Mouse (Mus musculus): ENCODE measurements around the gene Rasgrp3. TPM values are rescaled to one million over a fixed set of nuclear protein-coding genes. Genes with fewer than 3 reads are reported as not detected.

Rasgrp3 gene
- total RNA-seq, 2 experiments from 2014 or later = 8.4 to 9.6 TPM

DNA sequence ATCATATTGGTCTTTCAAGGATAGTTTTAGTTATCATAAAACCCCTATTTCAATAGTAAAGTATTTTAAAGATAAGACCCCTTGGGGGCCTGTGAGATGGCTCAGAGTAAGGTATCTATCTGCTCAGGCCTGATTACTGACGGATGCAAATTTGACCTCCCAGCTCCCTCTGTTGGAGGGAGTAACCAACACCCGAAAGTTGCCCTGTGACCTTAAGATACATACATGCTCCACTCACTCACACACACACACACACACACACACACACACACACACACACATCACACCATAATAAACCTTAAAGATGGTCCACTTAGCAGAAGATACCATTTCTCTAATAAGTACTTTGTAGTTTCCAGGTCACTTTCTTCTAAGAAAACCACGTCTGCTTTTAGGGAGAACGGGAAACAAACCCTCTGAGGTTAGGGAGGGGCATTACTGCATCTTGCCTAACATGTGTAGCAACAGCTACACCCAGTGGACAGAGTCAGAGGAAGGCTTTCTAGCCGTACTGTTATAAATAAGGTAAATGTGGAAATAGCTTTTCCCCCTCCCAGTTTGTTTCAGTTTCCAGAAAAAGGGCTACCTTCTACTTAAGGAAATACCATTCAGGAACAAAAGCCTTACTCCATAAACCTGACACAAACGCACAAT, 100.8 kb downstream of the Rasgrp3 start:
- intact Hi-C loops (cut with DNase I) = loop anchor here (5.0 to 10.0 kb wide), 3 partner anchors 142 to 529 kb away; partner anchors contain the start of gene Ltbp1
- peak; percentile 33 for DNase-seq

DNA sequence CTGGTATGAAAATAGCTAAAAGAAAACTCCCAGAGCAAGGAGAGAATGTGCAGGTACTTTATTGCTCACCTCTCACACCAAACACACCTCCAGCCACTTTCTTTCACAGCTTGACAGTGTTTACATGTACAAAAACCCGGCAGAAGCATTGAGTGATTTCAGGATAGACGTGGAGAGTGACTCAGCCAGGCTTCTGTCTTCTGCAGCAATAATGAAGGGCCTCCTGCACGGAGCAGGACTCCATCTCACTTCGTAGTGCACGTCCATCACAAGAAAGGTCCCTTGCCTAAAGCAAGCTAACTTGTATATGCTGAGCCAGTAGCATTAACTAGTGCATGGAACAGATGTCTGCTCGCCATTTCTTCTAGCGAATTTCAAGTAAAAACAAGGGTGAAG, 101.4 kb downstream of the Rasgrp3 start:
- intact Hi-C loops (cut with DNase I) = loop anchor here (5.0 to 10.0 kb wide), 3 partner anchors 142 to 530 kb away; partner anchors contain the start of gene Ltbp1
- DNase-seq = no peak

DNA sequence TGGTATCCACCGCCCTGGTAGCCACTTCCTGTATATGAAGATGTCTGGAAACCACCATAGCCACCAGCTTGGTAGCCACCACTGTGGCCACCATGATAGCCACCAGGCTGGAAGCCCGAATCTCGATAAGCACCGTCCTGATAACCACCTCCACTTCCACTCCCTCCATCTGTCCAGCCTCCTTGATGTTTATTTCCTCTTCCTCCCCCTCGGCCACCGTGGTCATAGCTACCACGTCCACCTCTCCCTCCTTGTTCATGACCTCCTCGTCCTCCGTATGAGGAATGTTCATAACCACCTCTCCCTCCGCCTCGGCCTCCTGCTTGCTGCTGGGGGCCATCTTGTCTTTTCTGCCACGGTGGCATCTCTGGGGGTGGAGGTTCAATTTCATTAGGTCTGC, 102.7 kb downstream of the Rasgrp3 start:
- DNase-seq = no peak
- intact Hi-C loops (cut with DNase I) = loop anchor here (5.0 to 10.0 kb wide), 3 partner anchors 144 to 531 kb away; partner anchors contain the start of gene Ltbp1

DNA sequence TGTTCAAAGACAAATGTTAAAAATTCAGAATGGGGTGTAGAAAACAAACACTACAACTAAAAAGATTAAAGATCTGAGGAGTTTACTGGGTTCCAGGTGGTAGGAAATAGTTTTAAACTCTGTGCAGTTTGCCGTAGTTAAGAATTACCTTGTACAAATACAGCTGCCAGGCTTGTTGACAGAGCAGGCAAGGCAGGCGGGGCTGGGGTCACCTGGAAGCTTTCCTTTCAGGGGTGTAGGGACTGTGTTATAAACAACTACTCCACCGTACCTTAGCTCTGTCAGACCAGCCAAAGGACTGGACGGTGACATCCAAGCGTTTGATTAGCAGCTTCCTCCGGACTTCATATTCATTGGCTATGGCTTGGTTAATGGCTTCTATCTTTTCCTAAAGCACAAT, 103.4 kb downstream of the Rasgrp3 start:
- DNase-seq = no peak
- intact Hi-C loops (cut with DNase I) = loop anchor here (5.0 to 10.0 kb wide), 3 partner anchors 144 to 532 kb away; partner anchors contain the start of gene Ltbp1

DNA sequence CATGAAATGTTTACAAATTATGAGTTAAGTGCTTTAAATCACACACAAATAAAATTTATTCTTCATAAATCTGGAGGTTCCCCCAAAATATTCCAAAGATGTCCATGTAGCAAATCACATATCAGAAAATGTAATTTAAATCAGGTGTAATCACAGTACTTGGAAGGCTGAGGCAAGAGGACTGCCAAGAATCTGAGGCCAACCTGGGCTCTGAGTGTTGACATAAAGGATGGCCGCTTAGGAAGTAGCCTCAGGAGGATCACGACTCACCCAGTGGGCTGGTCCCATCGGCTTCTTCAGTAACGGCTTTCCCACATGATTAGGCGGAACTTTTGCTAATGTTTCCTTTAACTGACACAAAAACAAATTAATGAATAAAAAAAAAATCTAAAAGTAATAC, 104.1 kb downstream of the Rasgrp3 start:
- no peak for DNase-seq
- intact Hi-C loops (cut with DNase I) = loop anchor here (5.0 to 10.0 kb wide), 3 partner anchors 145 to 533 kb away; partner anchors contain the start of gene Ltbp1

DNA sequence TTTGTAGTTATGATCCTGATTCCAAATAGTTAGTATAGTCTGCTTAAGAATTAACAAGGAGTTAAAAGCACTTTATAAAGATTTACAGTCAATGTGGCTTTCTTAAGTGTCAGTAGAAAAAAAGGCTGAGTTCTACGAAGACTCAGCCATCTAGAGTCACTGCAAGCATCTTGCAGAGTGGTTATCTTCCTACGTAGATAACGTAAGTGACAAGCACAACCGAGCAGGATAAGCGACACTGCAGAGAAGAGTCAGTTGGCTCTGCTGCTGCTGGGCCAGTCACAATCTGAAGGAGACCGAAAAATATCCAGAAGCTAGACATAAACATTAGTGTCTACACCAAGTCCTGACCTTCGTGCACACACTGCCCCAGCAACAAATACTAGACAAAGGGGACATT, 107.7 kb downstream of the Rasgrp3 start:
- intact Hi-C loops (cut with DNase I) = no loop called here
- no peak for DNase-seq

DNA sequence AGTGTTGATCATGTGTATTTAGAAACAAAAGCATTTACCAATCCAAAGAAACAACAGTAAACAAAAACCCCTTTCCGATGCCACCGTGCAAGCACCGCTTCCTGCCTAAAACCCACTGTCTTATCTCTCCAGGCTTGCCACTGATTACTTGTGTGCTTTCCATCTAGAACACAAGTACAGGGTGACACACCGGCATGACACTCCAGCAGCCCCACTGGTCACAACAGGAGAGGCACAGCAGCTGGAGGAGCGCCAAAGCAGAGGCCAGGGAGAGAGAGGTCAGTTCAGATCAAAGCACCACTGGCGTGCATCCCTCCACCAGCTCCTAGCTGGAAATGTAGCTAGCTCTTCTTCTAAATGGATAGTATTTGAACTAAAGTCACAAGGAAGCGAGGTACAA, 108.6 kb downstream of the Rasgrp3 start:
- intact Hi-C loops (cut with DNase I) = no loop called here
- DNase-seq = no peak

DNA sequence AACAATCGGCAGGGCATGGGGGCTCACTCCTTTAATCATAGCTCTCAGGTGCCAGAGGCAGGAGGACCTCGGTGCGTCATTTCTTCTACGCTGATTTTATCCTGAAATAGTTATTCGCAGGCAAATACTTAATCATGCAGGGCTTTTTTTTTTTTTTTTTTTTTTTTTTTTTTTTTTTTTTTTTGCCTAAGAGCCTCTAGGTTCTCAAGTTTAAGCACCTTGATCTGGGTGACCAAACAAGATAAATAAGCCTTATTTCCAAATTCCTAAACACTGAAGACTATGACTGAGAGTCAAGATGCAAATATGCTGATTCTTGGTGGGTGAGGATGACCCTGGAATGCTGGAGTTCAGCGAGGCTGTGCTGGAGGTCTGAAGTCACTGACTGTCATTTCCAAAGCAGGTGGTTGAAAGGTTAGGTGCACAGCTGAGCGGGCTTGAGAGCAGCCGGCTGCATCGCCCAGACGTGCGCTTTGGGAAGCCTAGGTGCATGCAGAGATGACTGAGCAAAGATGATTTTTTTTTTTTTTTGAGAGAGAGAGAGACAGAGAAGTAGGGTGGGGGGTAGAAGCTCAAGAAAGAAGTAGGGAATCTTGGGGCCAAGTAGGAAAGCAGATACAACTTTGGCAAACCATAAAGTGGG, 115.2 kb downstream of the Rasgrp3 start:
- intact Hi-C loops (cut with DNase I) = no loop called here
- DNase-seq = peak; percentile 8

DNA sequence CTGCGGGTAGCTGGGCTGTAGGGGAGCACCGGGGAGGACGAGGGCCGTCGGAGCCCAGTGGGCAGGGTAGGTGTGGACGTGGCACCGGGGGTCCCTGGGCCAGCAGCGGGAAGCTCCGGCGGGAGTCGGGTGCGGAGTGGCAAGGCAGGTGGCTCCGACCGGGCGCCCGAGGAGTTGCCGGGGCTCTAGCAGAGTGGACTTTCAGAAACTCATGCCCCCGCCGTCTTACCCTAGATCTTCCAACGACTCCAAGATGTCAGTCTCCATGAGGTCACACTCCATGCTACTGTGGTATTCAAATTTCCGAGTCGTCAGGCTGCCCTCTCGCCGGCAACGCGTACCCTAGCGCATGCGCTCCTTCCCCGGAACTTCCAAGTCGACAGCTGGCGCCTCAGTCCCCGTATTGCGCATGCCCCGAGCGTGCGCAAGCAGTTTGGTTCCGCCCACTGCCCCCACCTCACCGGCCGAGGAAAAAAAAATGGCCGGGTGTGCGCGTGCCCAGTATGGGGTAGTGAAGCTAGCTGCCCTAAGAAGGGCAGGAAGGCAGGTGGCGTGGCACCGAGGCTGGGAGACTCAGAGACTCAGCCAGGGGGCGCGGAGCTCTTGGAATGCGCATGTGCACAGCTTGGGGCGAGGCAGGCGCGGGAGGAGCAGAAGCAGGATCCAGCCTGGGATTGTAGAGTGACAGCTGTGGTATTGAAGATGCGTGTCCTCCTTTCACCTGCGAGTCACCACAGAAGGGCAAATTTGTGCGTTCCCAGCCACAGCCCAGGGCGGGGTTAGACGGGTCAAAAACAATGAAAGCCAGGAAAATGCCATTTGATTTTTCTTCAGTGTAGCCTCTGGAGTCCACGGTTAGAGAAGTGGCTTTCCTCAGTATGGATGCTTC, 116.1 kb downstream of the Rasgrp3 start, which contains the start of gene Fam98a:
Gene Fam98a (minus strand): TSS at position 435 of the 889 bp plus-strand sequence.
- intact Hi-C loops (cut with DNase I) = no loop called here
- DNase-seq = peak; percentile 99

DNA sequence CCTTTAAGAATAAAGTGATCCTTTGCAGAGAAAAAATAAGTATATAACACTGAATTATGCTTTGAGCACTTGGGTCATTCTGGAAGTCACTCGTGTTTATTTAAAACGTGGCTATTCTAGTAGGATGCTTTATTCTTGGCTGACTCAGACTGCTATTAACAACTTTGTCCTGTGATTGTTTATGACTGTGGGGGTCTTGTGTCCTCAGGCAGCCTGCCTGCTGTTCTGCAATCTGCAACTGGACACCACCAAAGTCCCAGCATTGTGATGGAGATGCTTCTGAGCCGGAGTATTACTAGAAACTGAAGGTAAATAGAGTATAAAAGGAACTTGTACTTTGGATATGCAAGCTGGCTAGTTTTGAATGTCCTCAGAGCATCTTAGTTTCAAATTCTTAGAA, 121.3 kb downstream of the Rasgrp3 start:
- DNase-seq = no peak
- intact Hi-C loops (cut with DNase I) = no loop called here

DNA sequence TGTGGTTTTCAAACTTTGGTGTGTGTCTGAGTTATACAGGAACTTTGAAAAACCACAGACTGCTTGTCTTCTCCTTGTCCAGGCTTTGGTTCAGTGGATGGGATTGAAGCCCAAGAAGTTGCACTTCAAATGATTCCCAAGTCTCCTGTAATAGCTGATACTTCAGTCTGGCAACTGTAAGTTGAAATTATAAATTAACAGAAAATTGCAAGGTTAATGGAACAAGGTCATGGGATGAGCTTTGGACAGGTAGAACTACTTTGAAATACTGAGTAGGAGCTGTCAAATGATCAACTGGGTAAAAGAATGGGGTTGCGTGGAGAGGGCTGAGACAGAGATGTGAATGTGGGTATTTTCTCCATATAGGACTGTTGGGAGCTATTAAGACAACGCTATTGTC, 122.3 kb downstream of the Rasgrp3 start:
- intact Hi-C loops (cut with DNase I) = no loop called here
- no peak for DNase-seq

DNA sequence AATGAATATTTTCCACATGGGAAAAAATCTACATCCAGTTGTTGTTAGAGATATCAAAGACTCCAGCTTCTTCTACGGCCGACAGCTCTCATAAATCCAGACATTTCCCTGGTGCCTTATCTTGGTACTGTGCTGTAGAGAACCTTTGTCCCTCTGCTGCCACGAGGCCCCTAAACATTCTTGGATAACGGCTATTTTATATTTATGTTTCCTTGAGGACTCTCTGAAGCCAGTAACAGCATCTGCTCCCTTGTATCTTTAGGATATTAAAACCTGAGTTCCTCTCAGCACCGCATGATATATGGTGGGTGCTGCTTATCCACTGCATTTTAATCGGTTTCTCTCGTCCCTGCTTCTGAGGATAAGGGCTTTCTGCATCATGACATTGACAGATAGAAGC, 139.9 kb downstream of the Rasgrp3 start:
- DNase-seq = no peak
- intact Hi-C loops (cut with DNase I) = no loop called here

Other genes starting within 250 kb of the Rasgrp3 start
- gene Fam98a, start 116.0 kb downstream of the Rasgrp3 start, total RNA-seq (2021) = 10 to 100 TPM; 62.7 to 65.7 TPM

Data from left cerebral cortex, postnatal 4 days (tissue).